Mouse (Mus musculus) B cell, adult 2 months (primary cell): Measurements from ENCODE around the gene Fam205a3.
"Not testable (repeated sequence)": the region's sequence is repeated elsewhere in the genome, so short reads cannot be mapped to it uniquely, and the experiment has no call there.

Source experiments
- DNase-seq, 2 experiments: peaks; one replicate each; pipeline ENCODE4 v3.0.0; 2022

Gene Fam205a3

DNA sequence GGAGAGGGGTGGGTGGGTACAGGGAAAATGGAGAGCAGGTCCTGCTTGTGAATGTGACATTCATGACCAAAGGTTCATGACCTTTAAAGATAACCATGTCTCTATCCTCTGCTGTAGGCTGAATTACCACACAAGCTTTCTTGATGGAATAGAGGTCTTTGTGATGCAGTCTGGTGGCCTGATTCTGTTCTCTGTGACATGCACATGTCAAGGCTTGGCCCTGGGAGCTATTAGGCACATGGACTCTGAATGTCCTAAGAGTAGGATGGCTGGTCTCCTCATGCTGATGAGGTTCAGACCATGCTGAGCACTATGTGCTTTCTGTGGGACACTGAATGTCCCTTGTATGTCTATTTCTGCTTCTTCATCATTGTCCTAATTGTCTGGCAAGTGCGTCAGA lies at the start of gene Fam205a3:
TSS of gene Fam205a3 (plus strand) at position 301 of the 400 bp plus-strand sequence.
- DNase-seq, result not testable (repeated sequence)

DNA sequence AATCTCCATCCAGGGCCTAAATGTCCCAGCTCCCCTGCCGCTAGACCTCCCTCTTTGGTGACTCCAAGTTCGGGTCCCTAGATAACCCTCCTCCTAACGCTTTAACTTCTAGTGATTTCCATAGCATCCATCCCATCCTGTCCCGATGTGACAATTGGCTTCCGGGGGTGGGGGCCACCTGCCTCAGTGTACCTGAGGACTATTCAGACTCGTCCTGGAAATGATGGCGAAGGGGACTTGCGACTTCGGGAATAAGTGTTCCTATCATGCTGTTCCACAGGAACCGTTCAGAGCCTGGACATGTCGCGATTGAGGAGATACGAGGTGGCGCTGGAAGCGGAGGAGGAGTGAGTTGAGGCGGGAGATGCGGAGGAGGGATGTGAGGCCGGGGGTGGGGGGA lies 24.2 kb upstream of the Fam205a3 start, which contains the start of gene Gm21953:
TSS of gene Gm21953 (plus strand) at position 301 of the 400 bp plus-strand sequence.
- not testable (repeated sequence) for DNase-seq
